Mouse (Mus musculus): Measurements from ENCODE around the gene Arl15.

Arl15 gene

GRCm38 (mm10) chr13:113986864-113987562, 192.7 kb downstream of the Arl15 start:
- no peak for DNase-seq (ENCODE audit: low read depth)

- DNase-seq (ENCODE audit: low read depth): no peak
Observed at GRCm38 (mm10) chr13:113990247-113990646, 195.9 kb downstream of the Arl15 start.

- DNase-seq (ENCODE audit: low read depth): no peak
Observed at GRCm38 (mm10) chr13:113990701-113991100, 196.4 kb downstream of the Arl15 start.

GRCm38 (mm10) chr13:113993066-113993465, 198.8 kb downstream of the Arl15 start:
- DNase-seq (ENCODE audit: low read depth): no peak

GRCm38 (mm10) chr13:113994586-113994985, 200.3 kb downstream of the Arl15 start:
- no peak for DNase-seq (ENCODE audit: low read depth)

GRCm38 (mm10) chr13:113995490-113996236, 201.4 kb downstream of the Arl15 start:
- DNase-seq (ENCODE audit: low read depth): no peak

- DNase-seq (ENCODE audit: low read depth): no peak
Observed at GRCm38 (mm10) chr13:113998811-113999210, 204.5 kb downstream of the Arl15 start.

GRCm38 (mm10) chr13:114003463-114003862, 209.2 kb downstream of the Arl15 start:
- DNase-seq (ENCODE audit: low read depth): no peak

GRCm38 (mm10) chr13:114004191-114004590, 209.9 kb downstream of the Arl15 start:
- DNase-seq (ENCODE audit: low read depth): no peak

- DNase-seq (ENCODE audit: low read depth): no peak
Observed at GRCm38 (mm10) chr13:114009786-114010185, 215.5 kb downstream of the Arl15 start.

- DNase-seq (ENCODE audit: low read depth): no peak
Observed at GRCm38 (mm10) chr13:114010521-114010920, 216.2 kb downstream of the Arl15 start.

GRCm38 (mm10) chr13:114011019-114011418, 216.7 kb downstream of the Arl15 start:
- no peak for DNase-seq (ENCODE audit: low read depth)

GRCm38 (mm10) chr13:114017928-114018327, 223.6 kb downstream of the Arl15 start:
- no peak for DNase-seq (ENCODE audit: low read depth)

- DNase-seq (ENCODE audit: low read depth): no peak
Observed at GRCm38 (mm10) chr13:114023541-114023940, 229.2 kb downstream of the Arl15 start.

GRCm38 (mm10) chr13:114026306-114026705, 232.0 kb downstream of the Arl15 start:
- no peak for DNase-seq (ENCODE audit: low read depth)

- no peak for DNase-seq (ENCODE audit: low read depth)
Observed at GRCm38 (mm10) chr13:114026751-114027150, 232.4 kb downstream of the Arl15 start.

GRCm38 (mm10) chr13:114048071-114048470, 253.8 kb downstream of the Arl15 start:
- DNase-seq (ENCODE audit: low read depth): no peak

- DNase-seq (ENCODE audit: low read depth): no peak
Observed at GRCm38 (mm10) chr13:114048688-114049087, 254.4 kb downstream of the Arl15 start.

GRCm38 (mm10) chr13:114051151-114051850, 257.0 kb downstream of the Arl15 start:
- no peak for DNase-seq (ENCODE audit: low read depth)

- DNase-seq (ENCODE audit: low read depth): no peak
Observed at GRCm38 (mm10) chr13:114052426-114053205, 258.3 kb downstream of the Arl15 start.

- DNase-seq (ENCODE audit: low read depth): no peak
Observed at GRCm38 (mm10) chr13:114053261-114053660, 259.0 kb downstream of the Arl15 start.

GRCm38 (mm10) chr13:114055686-114056085, 261.4 kb downstream of the Arl15 start:
- DNase-seq (ENCODE audit: low read depth): no peak

All from naive thymus-derived CD4-positive, alpha-beta T cell, adult 2 months (primary cell).